Mouse (Mus musculus) cerebellum, adult 9-11 months (tissue): ENCODE data around the gene Mtcl1.

ENCODE experiments used
- DNase-seq: peaks from one replicate; pipeline ENCODE4 v3.0.0; 2022

Gene Mtcl1

GRCm38 (mm10) chr17:66321933-66322332 lies 127.6 kb downstream of the Mtcl1 start:
- DNase-seq = no peak

GRCm38 (mm10) chr17:66320716-66321372 lies 128.7 kb downstream of the Mtcl1 start:
- peak; percentile 77 for DNase-seq

GRCm38 (mm10) chr17:66318031-66318430 lies 131.5 kb downstream of the Mtcl1 start:
- no peak for DNase-seq

GRCm38 (mm10) chr17:66317576-66317975 lies 132.0 kb downstream of the Mtcl1 start:
- no peak for DNase-seq

DNA sequence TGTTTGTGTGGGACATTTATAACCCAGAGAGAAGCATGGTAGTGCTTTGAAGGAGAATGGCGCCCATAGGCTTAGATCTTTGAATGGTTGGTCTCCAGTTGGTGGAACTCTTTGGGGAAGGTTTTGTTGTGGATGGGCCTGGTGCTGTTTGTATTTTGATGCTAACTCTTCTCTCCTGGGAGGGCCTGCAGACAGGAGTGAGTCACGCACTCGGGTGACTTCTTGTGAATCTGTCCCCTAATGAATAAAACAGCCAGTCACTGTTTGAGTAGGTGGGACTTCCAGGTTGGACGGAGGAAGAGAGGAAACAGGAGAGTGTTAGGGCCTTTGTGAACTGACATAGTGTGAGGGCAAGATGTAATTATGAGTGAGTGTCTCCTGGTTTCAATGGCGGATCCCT lies 132.4 kb downstream of the Mtcl1 start:
- DNase-seq = no peak

DNA sequence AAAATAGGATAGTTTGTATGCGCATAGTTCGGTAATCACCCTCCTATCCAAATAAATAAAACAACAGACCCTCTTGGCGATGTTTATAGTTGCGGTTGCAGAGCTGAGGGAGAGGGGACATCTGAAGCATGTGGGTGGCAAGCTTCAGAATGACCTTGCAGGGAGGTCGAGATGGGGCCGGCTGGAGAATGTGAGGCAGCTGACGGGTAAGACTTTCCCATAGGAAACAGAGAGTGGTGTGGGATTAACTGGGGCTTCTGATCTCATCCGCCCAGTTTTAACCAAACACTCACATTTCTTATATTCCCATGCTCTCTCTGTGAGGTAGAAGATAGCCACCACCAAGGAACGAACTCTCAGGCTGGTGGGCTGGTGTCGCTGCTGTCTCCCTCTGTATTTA lies 134.1 kb downstream of the Mtcl1 start:
- no peak for DNase-seq

DNA sequence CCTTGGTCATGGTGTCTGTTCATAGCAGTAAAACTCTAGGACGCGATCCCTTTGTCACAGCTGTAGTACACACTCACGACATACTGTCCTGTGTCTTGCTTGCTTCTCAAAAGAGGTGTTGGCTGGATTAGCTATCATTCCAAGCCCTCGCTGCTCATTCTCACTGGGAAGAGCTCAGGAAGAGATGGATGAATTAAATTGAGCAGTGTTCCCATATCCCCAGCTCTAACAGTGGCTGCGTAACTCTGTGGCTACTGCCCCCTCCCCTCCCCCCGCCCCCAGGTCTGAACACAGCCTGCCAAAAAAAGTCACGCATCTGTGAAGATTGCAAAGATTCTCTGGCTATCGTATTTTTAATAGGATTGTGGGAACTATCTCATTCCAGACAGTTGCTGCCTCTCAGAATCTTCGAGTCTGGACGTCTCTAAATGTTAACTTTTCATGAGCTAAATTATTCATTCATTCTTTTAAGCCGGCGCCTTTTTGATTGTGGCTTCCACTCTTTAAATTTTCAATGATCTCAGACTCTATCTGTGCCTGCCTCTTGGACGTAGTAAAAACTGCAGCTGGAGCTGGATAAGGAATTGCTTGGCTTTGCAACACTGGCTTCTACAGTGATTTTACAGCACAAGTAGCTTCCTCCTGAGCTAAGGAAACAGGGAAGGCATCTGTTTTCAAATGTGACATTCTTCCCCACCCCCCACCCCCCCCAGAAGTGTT lies 134.8 kb downstream of the Mtcl1 start:
- DNase-seq = no peak

- DNase-seq = no peak
Measured at GRCm38 (mm10) chr17:66301906-66302305, 147.6 kb downstream of the Mtcl1 start.

GRCm38 (mm10) chr17:66301267-66301666 lies 148.3 kb downstream of the Mtcl1 start:
- no peak for DNase-seq

- DNase-seq = no peak
Measured at GRCm38 (mm10) chr17:66297721-66298120, 151.8 kb downstream of the Mtcl1 start.

DNA sequence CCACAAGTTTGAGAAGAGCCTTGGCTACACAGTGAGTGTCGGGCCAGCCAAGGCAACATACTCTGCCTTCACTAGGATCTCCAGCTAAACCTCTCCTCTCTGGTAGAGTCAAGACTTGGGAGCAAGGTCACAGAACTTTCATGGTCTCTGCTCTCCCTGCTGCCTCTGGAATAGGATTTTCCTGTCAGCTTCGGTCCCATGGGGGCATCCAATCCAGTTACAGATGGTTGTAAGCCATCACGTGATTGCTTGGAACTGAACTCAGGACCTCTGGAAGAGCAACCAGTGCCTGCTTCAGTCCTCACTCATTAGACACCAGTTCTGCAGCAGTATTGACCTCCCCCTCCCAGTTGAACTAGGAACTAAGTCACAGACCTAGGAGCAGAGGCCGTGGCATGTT lies 156.0 kb downstream of the Mtcl1 start:
- DNase-seq = no peak

- no peak for DNase-seq
Measured at GRCm38 (mm10) chr17:66289894-66290293, 159.7 kb downstream of the Mtcl1 start.
